Mouse (Mus musculus): Measurements from ENCODE around the gene Fcnb.

The Fcnb gene

GRCm38 (mm10) chr2:28032469-28032868 is 52.2 kb downstream of the Fcnb start:
- no peak for DNase-seq (ENCODE audit: low read depth, low spot score)

- DNase-seq (ENCODE audit: low read depth, low spot score), result no peak
Measured at GRCm38 (mm10) chr2:28031860-28032259, 52.8 kb downstream of the Fcnb start.
